Mouse (Mus musculus): Measurements from ENCODE around the gene Ppie. TPM values are rescaled to one million over a fixed set of nuclear protein-coding genes. Genes with fewer than 3 reads are reported as not detected.

Ppie gene
- polyA plus RNA-seq, 1 experiment from 2014 or later = 48.9 TPM

DNA sequence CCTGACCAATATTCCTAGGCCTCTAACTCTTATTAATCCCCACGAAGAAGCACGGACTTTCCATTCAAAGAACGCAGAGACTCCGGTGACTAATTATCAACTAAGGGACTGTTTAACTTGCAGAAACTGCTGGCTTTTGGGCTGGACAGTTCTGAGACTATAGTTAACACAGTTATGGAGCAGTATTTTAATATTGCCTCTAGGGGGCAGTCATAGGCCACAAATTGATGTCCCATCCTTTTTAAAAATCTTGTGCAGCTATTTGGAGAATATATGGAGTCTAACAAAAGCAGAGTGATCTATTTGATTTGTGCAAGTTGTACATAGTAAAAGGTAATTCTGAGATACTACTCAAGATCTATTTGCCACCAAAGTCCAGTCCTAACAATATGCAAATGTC, 15.3 kb upstream of the Ppie start:
- H3K4me1 ChIP-seq (replicated peaks; ENCODE audit: control insufficient read depth, insufficient read depth) = no peaks in the 10 kb centered on the region
- no peak overlapping the region for H3K4me2 ChIP-seq (replicated peaks; ENCODE audit: low read depth)
- WGBS = 15% methylated on average over 4 of the region's 4 CpGs
- TF ChIP-seq CTCF (IDR thresholded peaks at IDR 0.05; ENCODE audit: low read depth) (peak; percentile 80), EP300 (optimal IDR thresholded peaks at IDR 0.05) (no peak)
- H3K4me3 ChIP-seq (ENCODE audit: low read depth, low read length) = no peak overlapping the region
- no peaks in the 10 kb centered on the region for H3K27me3 ChIP-seq (ENCODE audit: control insufficient read depth, insufficient read depth, low read length)
- no peak overlapping the region for H3K9ac ChIP-seq (ENCODE audit: low read length)
- H3K36me3 ChIP-seq (ENCODE audit: control insufficient read depth, insufficient read depth, low read length) = no peaks in the 10 kb centered on the region
- ATAC-seq (ENCODE audit: low FRiP score, low TSS enrichment) = no peak
- no peaks in the 10 kb centered on the region for H3K9me3 ChIP-seq (ENCODE audit: control insufficient read depth, low read length)
- H3K27ac ChIP-seq (replicated peaks) = no peak overlapping the region
- DNase-seq (ENCODE audit: low spot score) = no peak

DNA sequence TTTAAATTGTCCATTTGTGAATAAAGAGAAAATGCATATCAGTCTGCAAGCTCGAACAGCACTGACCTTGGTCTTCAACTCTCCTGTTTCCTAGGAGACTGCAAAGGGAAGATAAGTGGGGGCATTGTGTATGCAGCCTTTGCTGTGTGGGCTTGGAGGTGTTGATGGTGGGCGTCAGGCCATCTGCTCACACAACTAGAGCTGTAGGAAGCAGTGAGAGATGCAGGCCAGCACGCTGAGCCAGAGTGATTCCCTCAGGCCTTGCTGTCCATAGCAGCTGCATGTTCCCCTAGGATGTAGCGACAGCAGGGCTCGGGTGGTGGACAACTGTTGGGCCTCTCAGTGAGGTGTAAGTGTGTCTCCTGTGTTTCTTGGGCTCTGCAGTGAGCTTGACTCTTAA, 13.2 kb upstream of the Ppie start:
- WGBS = 48% methylated on average over 5 of the region's 5 CpGs
- Histone ChIP-seq H3K4me2 (replicated peaks; ENCODE audit: low read depth) (no peak overlapping the region), H3K27me3 (ENCODE audit: control insufficient read depth, insufficient read depth, low read length) (no peaks in the 10 kb centered on the region), H3K4me1 (replicated peaks; ENCODE audit: control insufficient read depth, insufficient read depth) (no peaks in the 10 kb centered on the region), H3K27ac (replicated peaks) (no peak overlapping the region), H3K36me3 (ENCODE audit: control insufficient read depth, insufficient read depth, low read length) (no peaks in the 10 kb centered on the region), H3K9me3 (ENCODE audit: control insufficient read depth, low read length) (no peaks in the 10 kb centered on the region), H3K4me3 (ENCODE audit: low read depth, low read length) (no peak overlapping the region), H3K9ac (ENCODE audit: low read length) (no peak overlapping the region)
- DNase-seq (ENCODE audit: low spot score) (no peak), ATAC-seq (ENCODE audit: low FRiP score, low TSS enrichment) (no peak)
- no peak for TF ChIP-seq CTCF (IDR thresholded peaks at IDR 0.05; ENCODE audit: low read depth)
- no peak for TF ChIP-seq EP300 (optimal IDR thresholded peaks at IDR 0.05)

DNA sequence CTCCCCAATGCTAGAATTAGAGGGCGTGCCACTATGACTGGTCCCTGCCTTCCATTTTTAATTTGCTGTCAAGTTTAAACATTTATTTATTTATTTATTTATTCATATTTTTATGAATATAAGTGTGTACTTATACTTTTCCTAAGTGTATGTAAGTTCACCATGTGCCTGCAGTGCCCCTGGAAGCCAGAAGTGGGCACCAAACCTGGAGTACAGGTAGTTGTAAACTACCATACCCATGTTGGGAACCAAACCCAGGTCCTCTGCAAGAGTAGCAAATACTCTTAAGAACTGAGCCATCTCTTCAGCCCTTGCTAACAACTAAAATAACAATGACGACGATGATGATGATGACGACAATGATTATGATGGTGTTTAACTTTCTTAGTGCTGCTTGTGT, 12.3 kb upstream of the Ppie start:
- no peak for ATAC-seq (ENCODE audit: low FRiP score, low TSS enrichment)
- Histone ChIP-seq H3K4me1 (replicated peaks; ENCODE audit: control insufficient read depth, insufficient read depth) (no peaks in the 10 kb centered on the region), H3K4me3 (ENCODE audit: low read depth, low read length) (no peak overlapping the region), H3K27ac (replicated peaks) (no peak overlapping the region), H3K9ac (ENCODE audit: low read length) (no peak overlapping the region), H3K27me3 (ENCODE audit: control insufficient read depth, insufficient read depth, low read length) (no peaks in the 10 kb centered on the region), H3K4me2 (replicated peaks; ENCODE audit: low read depth) (no peak overlapping the region), H3K9me3 (ENCODE audit: control insufficient read depth, low read length) (no peaks in the 10 kb centered on the region), H3K36me3 (ENCODE audit: control insufficient read depth, insufficient read depth, low read length) (no peaks in the 10 kb centered on the region)
- TF ChIP-seq EP300 (optimal IDR thresholded peaks at IDR 0.05) (no peak), CTCF (IDR thresholded peaks at IDR 0.05; ENCODE audit: low read depth) (peak; percentile 18; the same call in 1 of the 2 replicates)
- DNase-seq (ENCODE audit: low spot score) = no peak
- 76% methylated on average over 4 of the region's 4 CpGs for WGBS

DNA sequence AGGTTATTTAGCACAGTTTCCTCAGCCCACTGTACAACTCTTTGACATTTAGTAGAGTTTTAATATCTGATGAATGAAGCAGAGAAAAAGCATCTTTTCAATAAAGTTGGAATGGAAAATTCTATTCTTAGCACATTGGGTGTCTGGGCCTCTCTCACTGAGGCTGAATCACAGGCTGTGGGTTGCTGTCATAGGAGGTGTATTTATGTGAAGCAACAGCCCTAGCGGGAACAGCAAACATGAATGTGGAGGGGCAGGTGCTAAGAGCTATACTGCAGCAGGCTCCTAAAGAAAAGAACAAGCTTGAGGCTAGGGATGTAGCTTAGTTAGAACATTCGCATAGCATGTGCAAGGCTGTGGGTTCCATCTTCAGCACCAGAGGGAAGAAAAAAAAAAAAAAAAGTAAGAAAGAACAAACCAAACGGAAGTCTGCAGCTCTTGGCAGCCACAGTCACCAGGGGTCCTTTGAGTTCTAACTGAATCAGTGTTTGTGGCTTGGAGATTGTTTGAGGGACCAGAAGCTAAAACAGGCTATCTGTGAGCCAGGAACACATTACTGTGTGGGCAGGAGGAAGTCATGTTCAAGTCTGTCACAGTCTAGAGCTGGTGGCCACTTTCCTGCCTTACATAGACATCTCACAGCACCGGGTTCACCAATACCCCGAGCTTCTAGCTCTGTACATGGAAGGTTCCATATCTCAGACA, 7.8 kb upstream of the Ppie start:
- Histone ChIP-seq H3K4me1 (replicated peaks; ENCODE audit: control insufficient read depth, insufficient read depth) (no peaks in the 10 kb centered on the region), H3K36me3 (ENCODE audit: control insufficient read depth, insufficient read depth, low read length) (no peaks in the 10 kb centered on the region), H3K4me3 (ENCODE audit: low read depth, low read length) (no peak overlapping the region), H3K9ac (ENCODE audit: low read length) (no peak overlapping the region), H3K9me3 (ENCODE audit: control insufficient read depth, low read length) (no peaks in the 10 kb centered on the region), H3K4me2 (replicated peaks; ENCODE audit: low read depth) (no peak overlapping the region), H3K27me3 (ENCODE audit: control insufficient read depth, insufficient read depth, low read length) (no peaks in the 10 kb centered on the region), H3K27ac (replicated peaks) (no peak overlapping the region)
- DNase-seq (ENCODE audit: low spot score) (no peak), ATAC-seq (ENCODE audit: low FRiP score, low TSS enrichment) (no peak)
- 64% methylated on average over 5 of the region's 5 CpGs for WGBS
- TF ChIP-seq CTCF (IDR thresholded peaks at IDR 0.05; ENCODE audit: low read depth) = no peak
- TF ChIP-seq EP300 (optimal IDR thresholded peaks at IDR 0.05) = no peak

DNA sequence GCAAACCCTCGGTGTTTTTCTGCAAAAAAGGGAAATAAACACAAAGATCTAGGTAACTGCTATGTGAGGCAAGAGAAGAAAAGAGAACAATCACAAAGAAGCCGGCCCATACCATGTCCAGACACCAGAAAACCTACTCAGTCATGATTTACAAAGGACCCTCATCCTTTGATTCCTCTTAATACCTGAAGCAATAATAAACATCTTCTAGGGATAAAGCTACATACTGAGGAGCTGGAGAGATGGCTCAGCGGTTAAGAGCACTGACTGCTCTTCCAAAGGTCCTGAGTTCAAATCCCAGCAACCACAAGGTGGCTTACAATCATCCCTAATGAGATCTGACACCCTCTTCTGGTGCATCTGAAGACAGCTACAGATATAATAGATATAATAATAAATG, 2.2 kb downstream of the Ppie start:
- TF ChIP-seq EP300 (optimal IDR thresholded peaks at IDR 0.05) (no peak), CTCF (IDR thresholded peaks at IDR 0.05; ENCODE audit: low read depth) (no peak)
- peaks cover 22% of the 10 kb centered on the region for H3K36me3 ChIP-seq (ENCODE audit: control insufficient read depth, insufficient read depth, low read length)
- ATAC-seq (ENCODE audit: low FRiP score, low TSS enrichment) (no peak), DNase-seq (ENCODE audit: low spot score) (no peak)
- H3K27ac ChIP-seq (replicated peaks) = no peak overlapping the region
- no peak overlapping the region for H3K4me2 ChIP-seq (replicated peaks; ENCODE audit: low read depth)
- no peak overlapping the region for H3K4me3 ChIP-seq (ENCODE audit: low read depth, low read length)
- no peak overlapping the region for H3K9ac ChIP-seq (ENCODE audit: low read length)
- H3K27me3 ChIP-seq (ENCODE audit: control insufficient read depth, insufficient read depth, low read length) = no peaks in the 10 kb centered on the region
- H3K4me1 ChIP-seq (replicated peaks; ENCODE audit: control insufficient read depth, insufficient read depth) = 0 out of 2 replicates have a peak, but pooled peaks cover 5% of the 10 kb centered on the region
- H3K9me3 ChIP-seq (ENCODE audit: control insufficient read depth, low read length) = no peaks in the 10 kb centered on the region
- WGBS = 71% methylated on average over 3 of the region's 3 CpGs

DNA sequence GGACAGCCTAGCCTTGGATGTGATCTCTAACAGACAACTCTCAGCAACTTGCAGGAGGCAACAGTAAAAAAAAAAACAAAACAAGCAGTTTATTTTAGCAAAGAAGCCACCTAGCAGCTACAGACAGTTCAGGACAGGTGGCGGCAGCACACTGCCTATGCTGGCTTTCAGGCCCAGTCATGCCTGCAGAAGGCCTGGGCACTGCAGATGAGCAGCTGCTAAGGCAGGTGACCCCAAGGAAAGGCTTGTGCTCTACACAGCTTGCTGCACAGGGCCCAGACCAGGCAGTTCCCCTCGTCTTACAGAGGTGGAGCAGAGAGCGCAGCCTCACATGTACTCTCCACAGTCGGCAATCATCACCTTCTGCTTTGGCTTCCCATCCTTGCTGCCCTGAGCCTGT, 12.7 kb downstream of the Ppie start:
- Histone ChIP-seq H3K4me2 (replicated peaks; ENCODE audit: low read depth) (no peak overlapping the region), H3K9me3 (ENCODE audit: control insufficient read depth, low read length) (no peaks in the 10 kb centered on the region), H3K36me3 (ENCODE audit: control insufficient read depth, insufficient read depth, low read length) (peaks cover 32% of the 10 kb centered on the region), H3K4me1 (replicated peaks; ENCODE audit: control insufficient read depth, insufficient read depth) (no peaks in the 10 kb centered on the region), H3K27ac (replicated peaks) (no peak overlapping the region), H3K4me3 (ENCODE audit: low read depth, low read length) (no peak overlapping the region), H3K9ac (ENCODE audit: low read length) (no peak overlapping the region), H3K27me3 (ENCODE audit: control insufficient read depth, insufficient read depth, low read length) (no peaks in the 10 kb centered on the region)
- no peak for ATAC-seq (ENCODE audit: low FRiP score, low TSS enrichment)
- DNase-seq (ENCODE audit: low spot score) = no peak
- TF ChIP-seq EP300 (optimal IDR thresholded peaks at IDR 0.05) (no peak), CTCF (IDR thresholded peaks at IDR 0.05; ENCODE audit: low read depth) (no peak)
- 87% methylated on average over 4 of the region's 4 CpGs for WGBS
